Mouse (Mus musculus) embryonic facial prominence, embryonic 11.5 days (tissue): ENCODE measurements around the gene Nme4. TPM values are rescaled to one million over a fixed set of nuclear protein-coding genes. Genes with fewer than 3 reads are reported as not detected.
"Not testable (repeated sequence)": the region's sequence is repeated elsewhere in the genome, so short reads cannot be mapped to it uniquely, and the experiment has no call there.

ENCODE experiments used
- ATAC-seq: fragments of 200-750 bp; cut with Nextera tagmentation; replicated peaks from 2 replicates; pipeline ENCODE4 v1.8.0; 2017; ENCODE audit warnings: low read depth; ENCODE audit not compliant: insufficient number of reproducible peaks, low FRiP score, low TSS enrichment
- DNase-seq: peaks from one replicate; pipeline ENCODE4 v3.0.0-alpha.2; 2015; ENCODE audit warnings: low spot score
- H3K27ac ChIP-seq: fragments of 300-500 bp; sonication (generic); replicated peaks from 2 replicates; pipeline ENCODE4 v1.5.1; 2014; ENCODE audit warnings: mild to moderate bottlenecking, low read depth, low read length, control low read depth
- H3K27me3 ChIP-seq: fragments of 300-500 bp; sonication (generic); 2 replicates; pipeline ENCODE4 v1.6.1; 2014; ENCODE audit warnings: mild to moderate bottlenecking, low read length, moderate library complexity, mixed read lengths; ENCODE audit not compliant: control insufficient read depth, insufficient read depth
- H3K36me3 ChIP-seq: fragments of 300-500 bp; sonication (generic); replicated peaks from 2 replicates; pipeline ENCODE4 v1.6.1; 2014; ENCODE audit warnings: low read depth, mild to moderate bottlenecking, low read length, moderate library complexity, mixed read lengths; ENCODE audit not compliant: control insufficient read depth, insufficient read depth
- H3K4me1 ChIP-seq: fragments of 300-500 bp; sonication (generic); 2 replicates; pipeline ENCODE4 v1.6.1; 2014; ENCODE audit warnings: low read length, mixed read lengths; ENCODE audit not compliant: control insufficient read depth, insufficient read depth
- H3K4me2 ChIP-seq: fragments of 300-500 bp; sonication (generic); 2 replicates; pipeline ENCODE4 v1.6.1; 2014; ENCODE audit warnings: low read depth, mild to moderate bottlenecking, control low read depth, low read length, moderate library complexity
- H3K4me3 ChIP-seq: fragments of 300-500 bp; sonication (generic); 2 replicates; pipeline ENCODE4 v1.5.1; 2014; ENCODE audit warnings: low read depth, low read length, control low read depth
- H3K9ac ChIP-seq: fragments of 300-500 bp; sonication (generic); replicated peaks from 2 replicates; pipeline ENCODE4 v1.6.1; 2014; ENCODE audit warnings: mild to moderate bottlenecking, control low read depth, low read length
- H3K9me3 ChIP-seq: fragments of 300-500 bp; sonication (generic); replicated peaks from 2 replicates; pipeline ENCODE4 v1.6.1; 2016; ENCODE audit warnings: mild to moderate bottlenecking, low read length, inconsistent platforms, mixed read lengths; ENCODE audit not compliant: control insufficient read depth
- WGBS: fragments of 180-500 bp; shearing (Covaris S2); extraction: QIAGEN DNeasy Blood & Tissue Kit; methylation state at CpG from one replicate; pipeline ENCODE4 v1.1.7; 2014; 5-methylcytosine and 5-hydroxymethylcytosine counted together
- polyA plus RNA-seq: library from polyadenylated mRNA; unstranded; fragments of >200 nt; fragmentation: Nextera tagmentation; extraction: Ambion mirVana; gene quantifications from 2 replicates; pipeline ENCODE4 v1.2.1, GENCODE M21; 2014

Nme4 gene
- polyA plus RNA-seq, 1 experiment from 2014 or later, result 91.2 TPM

GRCm38 (mm10) chr17:26116503-26117258, 21.3 kb upstream of the Nme4 start:
- DNase-seq, result no peak
- Histone ChIP-seq H3K9me3 (no peaks in the 10 kb centered on the region), H3K9ac (no peak overlapping the region), H3K27me3 (peaks cover 38% of the 10 kb centered on the region), H3K4me1 (0 out of 2 replicates have a peak, but pooled peaks cover 2% of the 10 kb centered on the region), H3K4me2 (no peak overlapping the region), H3K36me3 (no peaks in the 10 kb centered on the region), H3K4me3 (no peak overlapping the region), H3K27ac (no peak overlapping the region)
- ATAC-seq, result no peak
- WGBS, result 85% methylated on average over 17 of the region's 17 CpGs

DNA sequence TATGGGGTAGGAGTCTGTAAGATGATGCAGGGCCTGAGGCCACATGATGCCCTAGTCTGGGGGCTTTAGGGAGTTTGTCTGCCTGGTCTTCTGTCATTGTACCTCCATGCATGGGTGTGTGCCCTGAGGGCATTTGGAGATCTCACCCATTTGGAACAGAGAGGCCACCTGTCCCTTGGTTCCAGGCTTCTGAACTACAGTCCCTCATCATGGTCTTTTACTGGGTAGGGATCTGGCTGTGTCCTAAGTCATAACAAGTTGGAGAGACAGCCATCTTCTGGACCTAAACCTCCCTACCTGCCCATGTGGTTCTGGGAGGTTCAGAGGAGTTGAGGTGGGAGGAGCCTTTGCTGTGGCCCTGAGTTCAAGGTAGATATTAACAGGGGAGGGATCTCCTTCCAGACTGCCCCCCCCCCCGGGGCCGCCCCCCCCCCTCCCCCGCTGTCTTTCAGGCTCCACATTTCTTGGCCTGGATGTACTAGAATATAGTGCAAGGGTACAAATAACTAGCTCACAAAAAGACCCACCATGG, 20.6 kb upstream of the Nme4 start:
- H3K9me3 ChIP-seq, result no peaks in the 10 kb centered on the region
- no peak for ATAC-seq
- H3K27ac ChIP-seq, result no peak overlapping the region
- peaks cover 44% of the 10 kb centered on the region for H3K27me3 ChIP-seq
- H3K36me3 ChIP-seq, result no peaks in the 10 kb centered on the region
- no peak for DNase-seq
- H3K4me3 ChIP-seq, result no peak overlapping the region
- no peak overlapping the region for H3K4me2 ChIP-seq
- 0 out of 2 replicates have a peak, but pooled peaks cover 2% of the 10 kb centered on the region for H3K4me1 ChIP-seq
- no peak overlapping the region for H3K9ac ChIP-seq
- 100% methylated on average over 1 of the region's 3 CpGs for WGBS

DNA sequence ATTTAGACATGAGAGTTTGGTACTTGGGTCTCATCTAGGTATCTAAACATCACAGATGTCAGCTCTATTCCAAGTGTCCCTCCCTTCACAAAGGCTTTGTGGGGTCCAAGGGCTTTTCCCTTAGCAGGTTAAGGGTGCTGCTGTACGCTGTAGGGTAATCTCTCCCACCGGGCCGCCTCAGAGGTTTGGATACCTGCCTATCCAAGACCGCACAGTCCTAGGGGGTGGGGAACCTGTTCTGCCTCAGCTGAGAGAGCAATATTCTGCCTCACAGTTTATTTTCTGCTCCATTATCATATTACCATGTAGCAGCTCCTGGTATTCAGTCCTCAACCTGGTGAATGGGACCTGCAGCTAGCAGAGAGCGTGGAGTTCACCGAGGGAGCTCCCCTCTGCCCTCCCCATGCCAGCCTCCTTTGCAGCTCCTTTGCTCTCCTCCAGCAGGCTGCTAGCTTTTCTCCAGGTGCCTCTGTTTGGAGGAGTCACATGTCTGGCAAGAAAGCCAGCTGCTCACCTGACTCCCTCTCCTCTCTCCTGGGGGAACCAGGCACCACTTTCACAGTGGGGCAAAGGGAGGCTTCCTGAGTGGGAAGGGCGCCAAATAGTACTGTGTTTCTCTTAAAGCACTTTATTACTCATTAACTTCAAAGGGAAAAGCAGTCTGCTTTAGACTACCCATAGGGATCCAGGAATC, 19.9 kb upstream of the Nme4 start:
- H3K36me3 ChIP-seq, result no peaks in the 10 kb centered on the region
- H3K4me2 ChIP-seq, result no peak overlapping the region
- no peak overlapping the region for H3K4me3 ChIP-seq
- DNase-seq (no peak), ATAC-seq (no peak)
- H3K4me1 ChIP-seq, result 0 out of 2 replicates have a peak, but pooled peaks cover 2% of the 10 kb centered on the region
- WGBS, result 86% methylated on average over 7 of the region's 7 CpGs
- H3K27me3 ChIP-seq, result peaks cover 48% of the 10 kb centered on the region
- H3K9me3 ChIP-seq, result no peaks in the 10 kb centered on the region
- no peak overlapping the region for H3K27ac ChIP-seq
- H3K9ac ChIP-seq, result no peak overlapping the region

- not testable (repeated sequence) for H3K4me2 ChIP-seq, H3K9ac ChIP-seq, H3K4me3 ChIP-seq, H3K4me1 ChIP-seq, H3K36me3 ChIP-seq, ATAC-seq, DNase-seq, H3K9me3 ChIP-seq, H3K27ac ChIP-seq
- peaks cover 48% of the 10 kb centered on the region for H3K27me3 ChIP-seq
- 63% methylated on average over 7 of the region's 7 CpGs for WGBS
Observed at GRCm38 (mm10) chr17:26114461-26114860, 19.1 kb upstream of the Nme4 start.

- H3K27me3 ChIP-seq, result peaks cover 48% of the 10 kb centered on the region
- no peak overlapping the region; the same call in 1 of the 2 replicates for H3K9ac ChIP-seq
Observed at GRCm38 (mm10) chr17:26114061-26114460, 18.7 kb upstream of the Nme4 start.

GRCm38 (mm10) chr17:26113181-26113948, 18.0 kb upstream of the Nme4 start, which contains the start of gene Tmem8:
Gene Tmem8 (plus strand): TSS chr17:26113299.
- peak within 1 kb of the TSS; percentile 65 for H3K4me3 ChIP-seq
- peak within 1 kb of the TSS; percentile 99 for H3K4me2 ChIP-seq
- H3K9ac ChIP-seq, result peak within 1 kb of the TSS; percentile 67
- no peaks in the 10 kb centered on the region for H3K36me3 ChIP-seq
- under 1% methylated on average over 59 of the region's 75 CpGs for WGBS
- ATAC-seq (peak; percentile 50), DNase-seq (peak; percentile 69)
- H3K27me3 ChIP-seq, result peaks cover 48% of the 10 kb centered on the region
- H3K27ac ChIP-seq, result no peak within 1 kb of the TSS
- 0 out of 2 replicates have a peak, but pooled peaks cover 2% of the 10 kb centered on the region for H3K4me1 ChIP-seq
- no peaks in the 10 kb centered on the region for H3K9me3 ChIP-seq

More at GRCm38 (mm10) chr17:26114061-26114460, 18.7 kb upstream of the Nme4 start:
- H3K36me3 ChIP-seq, result no peaks in the 10 kb centered on the region
- DNase-seq (no peak), ATAC-seq (no peak)
- whole genome bisulfite sequencing, result 13% methylated on average over 8 of the region's 8 CpGs
- peak overlapping the region; percentile 99 for H3K4me2 ChIP-seq
- no peak overlapping the region for H3K27ac ChIP-seq
- no peaks in the 10 kb centered on the region for H3K9me3 ChIP-seq
- H3K4me3 ChIP-seq, result peak overlapping the region; percentile 65
- 0 out of 2 replicates have a peak, but pooled peaks cover 2% of the 10 kb centered on the region for H3K4me1 ChIP-seq

- peak; percentile 9 for DNase-seq
- no peak; the same call in 1 of the 2 replicates for ATAC-seq
- Histone ChIP-seq H3K4me1 (0 out of 2 replicates have a peak, but pooled peaks cover 2% of the 10 kb centered on the region), H3K27me3 (peaks cover 48% of the 10 kb centered on the region), H3K9me3 (no peaks in the 10 kb centered on the region), H3K4me2 (peak overlapping the region; percentile 99), H3K4me3 (peak overlapping the region; percentile 65), H3K27ac (no peak overlapping the region), H3K36me3 (no peaks in the 10 kb centered on the region), H3K9ac (peak overlapping the region; percentile 67)
- WGBS, result 15% methylated on average over 14 of the region's 14 CpGs
Observed at GRCm38 (mm10) chr17:26112751-26113150, 17.3 kb upstream of the Nme4 start.
